In genomic region chr1:71979261-71979660, GRCm38 (mm10) we compare ENCODE assay signal across 27 mouse cellular contexts.
DNase-seq lines count a peak whose midpoint lies in the region; ATAC-seq lines count a peak whose summit lies in the region.
"Had no signal": no experiment of that assay in that cellular context is flagged by ENCODE, and none has a peak within 500 bp of the region (broad histone marks: within the 10 kb centered on the region; RNA-seq: fewer than 3 reads in every experiment).

No protein-coding gene starts in this region.

- H3K4me1 ChIP-seq in embryonic facial prominence, embryonic 10.5 days = peaks cover 14% of the 10 kb centered on the region
- peaks cover 14% of the 10 kb centered on the region for H3K4me1 ChIP-seq in embryonic facial prominence, embryonic 13.5 days
- H3K4me1 ChIP-seq: forebrain, embryonic 12.5 days; forebrain, embryonic 15.5 days; heart, embryonic 15.5 days; hindbrain, embryonic 13.5 days; intestine, embryonic 15.5 days had no signal

- H3K27ac ChIP-seq in embryonic facial prominence, embryonic 10.5 days (replicated peaks) = no peak overlapping the region
- 0 out of 2 replicates have a peak overlapping the region, but pooled peaks have one; percentile 16 for H3K27ac ChIP-seq in embryonic facial prominence, embryonic 13.5 days
- H3K27ac ChIP-seq: forebrain, embryonic 12.5 days; forebrain, embryonic 15.5 days; heart, embryonic 15.5 days; hindbrain, embryonic 10.5 days; hindbrain, embryonic 13.5 days; intestine, embryonic 15.5 days had no signal

- no peaks in the 10 kb centered on the region for H3K36me3 ChIP-seq in embryonic facial prominence, embryonic 10.5 days (replicated peaks)
- no peaks in the 10 kb centered on the region for H3K36me3 ChIP-seq in embryonic facial prominence, embryonic 13.5 days
- H3K36me3 ChIP-seq: forebrain, embryonic 12.5 days; forebrain, embryonic 15.5 days; heart, embryonic 12.5 days; heart, embryonic 15.5 days; hindbrain, embryonic 10.5 days; hindbrain, embryonic 13.5 days; intestine, embryonic 15.5 days had no signal

- WGBS in embryonic facial prominence, embryonic 10.5 days = 49% methylated on average over 4 of the region's 4 CpGs
- 28% methylated on average over 4 of the region's 4 CpGs for WGBS in embryonic facial prominence, embryonic 13.5 days

- no peak overlapping the region for H3K9ac ChIP-seq in embryonic facial prominence, embryonic 13.5 days
- H3K9ac ChIP-seq: forebrain, embryonic 12.5 days; forebrain, embryonic 15.5 days; heart, embryonic 12.5 days; heart, embryonic 15.5 days; hindbrain, embryonic 13.5 days; intestine, embryonic 15.5 days had no signal

- DNase-seq in embryo, embryonic 10 days (ENCODE audit: low spot score) = peak; percentile 17
- DNase-seq in embryo, embryonic 9.5 days (ENCODE audit: extremely low spot score) = no peak
- DNase-seq in embryonic facial prominence, embryonic 10.5 days (ENCODE audit: low spot score) = peak; percentile 20
- no peak for DNase-seq in gastrocnemius, postnatal 25 days
- DNase-seq in spleen, adult 12 weeks (ENCODE audit: low spot score) = no peak
- DNase-seq in frontal cortex, postnatal 25 days (ENCODE audit: low spot score in 2 of 2) = no peak
- DNase-seq: adrenal gland, adult 8-10 months; adrenal gland, postnatal 25 days; cerebellum, adult 11-12 months; cerebellum, adult 8-10 months; cerebellum, postnatal 10 days; cerebellum, postnatal 36 days; gastrocnemius, postnatal 10 days; heart, adult 18-20 months; heart, postnatal 10 days; heart, postnatal 36 days had no signal

- no peaks in the 10 kb centered on the region for H3K27me3 ChIP-seq in embryonic facial prominence, embryonic 10.5 days (replicated peaks; ENCODE audit: low read depth, poor library complexity, severe bottlenecking)
- H3K27me3 ChIP-seq in embryonic facial prominence, embryonic 13.5 days = no peaks in the 10 kb centered on the region
- H3K27me3 ChIP-seq: forebrain, embryonic 12.5 days; forebrain, embryonic 15.5 days; heart, embryonic 12.5 days; heart, embryonic 15.5 days; hindbrain, embryonic 13.5 days; intestine, embryonic 15.5 days had no signal

- no peaks in the 10 kb centered on the region for H3K9me3 ChIP-seq in embryonic facial prominence, embryonic 10.5 days
- no peaks in the 10 kb centered on the region for H3K9me3 ChIP-seq in embryonic facial prominence, embryonic 13.5 days
- H3K9me3 ChIP-seq: forebrain, embryonic 12.5 days; forebrain, embryonic 15.5 days; heart, embryonic 12.5 days; heart, embryonic 15.5 days; hindbrain, embryonic 10.5 days; hindbrain, embryonic 13.5 days; intestine, embryonic 15.5 days had no signal

- H3K4me3 ChIP-seq in embryonic facial prominence, embryonic 10.5 days = no peak overlapping the region
- H3K4me3 ChIP-seq in embryonic facial prominence, embryonic 13.5 days = no peak overlapping the region
- H3K4me3 ChIP-seq: erythroblast, embryonic 14.5 days; forebrain, embryonic 12.5 days; forebrain, embryonic 15.5 days; heart, embryonic 12.5 days; heart, embryonic 15.5 days; hindbrain, embryonic 10.5 days; hindbrain, embryonic 13.5 days; intestine, embryonic 15.5 days had no signal

- H3K4me2 ChIP-seq in embryonic facial prominence, embryonic 13.5 days = no peak overlapping the region
- H3K4me2 ChIP-seq: forebrain, embryonic 12.5 days; forebrain, embryonic 15.5 days; heart, embryonic 12.5 days; heart, embryonic 15.5 days; hindbrain, embryonic 13.5 days; intestine, embryonic 15.5 days had no signal

- no peak for ATAC-seq in embryonic facial prominence, embryonic 13.5 days (ENCODE audit: insufficient number of reproducible peaks, insufficient read depth, low FRiP score, low TSS enrichment, low read depth)
- ATAC-seq: activated CD4-positive, CD25-positive, alpha-beta regulatory T cell, adult 4 months; forebrain, embryonic 15.5 days; hindbrain, embryonic 16.5 days; intestine, embryonic 15.5 days had no signal

Comparison
In these comparisons a context has a peak if more than half of its experiments do, and no peak if none do; other contexts are left out.
1. DNase-seq: peak in embryo, embryonic 10 days (single experiment) and embryonic facial prominence, embryonic 10.5 days (single experiment); none in embryo, embryonic 9.5 days (single experiment), gastrocnemius, postnatal 25 days (single experiment), spleen, adult 12 weeks (single experiment) and frontal cortex, postnatal 25 days (0 of 2).